Mouse (Mus musculus): ENCODE data around the gene Arid4a. TPM values are rescaled to one million over a fixed set of nuclear protein-coding genes. Genes with fewer than 3 reads are reported as not detected.
A peak's percentile ranks its signal among the peaks of the same experiment; 100 is the strongest.

Arid4a gene
- polyA plus RNA-seq, 1 experiment from 2014 or later = 22.4 TPM

DNA sequence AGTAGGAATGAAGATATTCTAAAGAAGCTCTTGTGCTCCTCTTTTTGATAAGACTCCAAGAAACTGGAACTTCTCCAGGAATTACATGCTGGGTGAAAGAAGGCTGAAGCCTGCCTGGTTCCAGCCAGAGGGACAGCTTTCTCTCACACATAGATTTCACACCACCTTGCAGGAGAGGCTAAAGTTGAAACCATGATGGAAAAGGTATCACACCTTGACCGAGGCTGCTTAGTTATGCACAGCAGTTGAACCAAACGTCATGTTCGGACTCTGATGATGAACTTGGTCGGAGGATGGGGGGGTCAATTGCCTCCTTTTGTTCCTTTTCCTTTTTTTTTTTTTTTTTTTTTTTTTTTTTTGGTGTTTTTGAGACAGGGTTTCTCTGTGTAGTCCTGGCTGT, 42.0 kb upstream of the Arid4a start:
- Histone ChIP-seq H3K9me3 (ENCODE audit: control insufficient read depth, low read length) (no peaks in the 10 kb centered on the region), H3K27ac (replicated peaks) (no peak overlapping the region; the same call in 1 of the 2 replicates), H3K27me3 (ENCODE audit: control insufficient read depth, insufficient read depth, low read length) (no peaks in the 10 kb centered on the region), H3K4me3 (ENCODE audit: low read depth, low read length) (0 out of 2 replicates have a peak overlapping the region, but pooled peaks have one; percentile 92), H3K9ac (ENCODE audit: low read length) (no peak overlapping the region), H3K36me3 (ENCODE audit: control insufficient read depth, insufficient read depth, low read length) (no peaks in the 10 kb centered on the region), H3K4me2 (replicated peaks; ENCODE audit: low read depth) (no peak overlapping the region; the same call in 1 of the 2 replicates), H3K4me1 (replicated peaks; ENCODE audit: control insufficient read depth, insufficient read depth) (no peaks in the 10 kb centered on the region)
- WGBS = 81% methylated on average over 4 of the region's 4 CpGs
- DNase-seq (ENCODE audit: low spot score) (no peak), ATAC-seq (ENCODE audit: low FRiP score, low TSS enrichment) (no peak)
- TF ChIP-seq EP300 (optimal IDR thresholded peaks at IDR 0.05) (no peak), CTCF (IDR thresholded peaks at IDR 0.05; ENCODE audit: low read depth) (no peak)

DNA sequence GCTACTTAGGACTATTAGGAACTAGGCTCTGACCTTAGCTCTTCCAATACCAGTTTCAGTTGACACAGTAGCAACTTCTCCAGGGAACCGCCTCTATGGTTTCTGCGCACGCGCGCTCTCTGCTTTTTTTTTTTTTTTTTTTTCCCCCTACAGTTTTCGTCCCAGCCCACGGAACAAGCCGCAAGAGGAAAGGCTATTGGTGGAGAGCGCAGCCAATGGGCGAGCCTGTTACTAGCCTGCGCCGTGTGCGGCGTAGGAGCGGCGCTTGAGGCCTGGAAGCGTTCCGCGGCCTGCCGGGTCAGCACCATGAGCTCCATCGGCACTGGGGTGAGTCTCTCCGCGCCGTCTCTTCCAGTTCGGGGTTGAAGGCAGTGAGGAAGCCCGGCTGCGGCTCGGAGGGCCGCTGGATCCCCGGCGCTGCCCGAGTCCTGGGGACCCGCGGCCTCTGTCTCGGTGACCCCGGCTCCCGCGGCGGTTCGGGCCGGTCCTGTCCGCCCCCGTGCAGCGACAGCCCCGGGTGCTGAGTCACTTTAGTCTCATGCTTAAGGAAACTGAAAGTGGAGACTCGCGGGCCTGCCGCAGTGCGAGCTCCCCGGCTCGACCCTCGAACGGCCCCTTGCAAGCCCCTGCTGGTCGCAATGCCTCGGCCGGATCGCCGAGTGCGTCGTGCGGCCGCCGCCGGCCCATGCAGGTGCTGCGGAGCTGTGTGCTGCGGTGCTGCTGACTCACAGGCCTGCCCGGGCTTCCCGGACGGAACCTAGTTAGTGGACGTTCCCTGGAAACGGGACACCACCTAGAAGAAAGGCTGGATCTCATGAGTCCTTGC, 41.1 kb upstream of the Arid4a start, which contains the start of gene Psma3:
Gene Psma3, plus strand, starts transcription at position 181 of the 826 bp plus-strand sequence.
- peak within 1 kb of the TSS; percentile 92 for H3K4me3 ChIP-seq (ENCODE audit: low read depth, low read length)
- under 1% methylated on average over 70 of the region's 71 CpGs for WGBS
- H3K9ac ChIP-seq (ENCODE audit: low read length) = peak within 1 kb of the TSS; percentile 97
- H3K36me3 ChIP-seq (ENCODE audit: control insufficient read depth, insufficient read depth, low read length) = no peaks in the 10 kb centered on the region
- H3K9me3 ChIP-seq (ENCODE audit: control insufficient read depth, low read length) = no peaks in the 10 kb centered on the region
- ATAC-seq (ENCODE audit: low FRiP score, low TSS enrichment) (peak; percentile 99), DNase-seq (ENCODE audit: low spot score) (peak; percentile 93)
- H3K27ac ChIP-seq (replicated peaks) = peak within 1 kb of the TSS; percentile 99
- peak within 1 kb of the TSS; percentile 62 for H3K4me2 ChIP-seq (replicated peaks; ENCODE audit: low read depth)
- H3K27me3 ChIP-seq (ENCODE audit: control insufficient read depth, insufficient read depth, low read length) = no peaks in the 10 kb centered on the region
- H3K4me1 ChIP-seq (replicated peaks; ENCODE audit: control insufficient read depth, insufficient read depth) = no peaks in the 10 kb centered on the region
- no peak for TF ChIP-seq EP300 (optimal IDR thresholded peaks at IDR 0.05)
- TF ChIP-seq CTCF (IDR thresholded peaks at IDR 0.05; ENCODE audit: low read depth) = peak; percentile 47; the same call in 1 of the 2 replicates

DNA sequence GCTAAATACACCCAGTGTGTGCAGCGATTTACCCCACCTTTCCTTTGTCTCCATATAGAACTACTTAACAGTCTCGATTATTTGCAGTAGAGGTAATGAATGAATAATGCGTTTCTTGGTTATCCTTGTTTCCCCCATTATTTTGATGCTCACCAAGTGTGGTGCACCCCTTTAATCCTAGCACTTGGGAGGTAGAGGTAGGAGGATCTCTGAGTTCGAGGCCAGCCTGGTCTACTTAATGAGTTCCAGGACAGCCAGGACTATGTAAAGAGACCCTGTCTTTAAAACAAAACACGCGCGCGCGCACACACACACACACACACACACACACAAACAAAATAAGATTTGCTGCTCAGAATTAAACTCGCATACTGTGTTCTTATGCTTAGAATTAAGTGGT, 40.4 kb upstream of the Arid4a start:
- 14% methylated on average over 10 of the region's 10 CpGs for WGBS
- peak overlapping the region; percentile 97 for H3K9ac ChIP-seq (ENCODE audit: low read length)
- ATAC-seq (ENCODE audit: low FRiP score, low TSS enrichment) = no peak
- peak overlapping the region; percentile 99 for H3K27ac ChIP-seq (replicated peaks)
- peak overlapping the region; percentile 62 for H3K4me2 ChIP-seq (replicated peaks; ENCODE audit: low read depth)
- no peaks in the 10 kb centered on the region for H3K27me3 ChIP-seq (ENCODE audit: control insufficient read depth, insufficient read depth, low read length)
- H3K4me3 ChIP-seq (ENCODE audit: low read depth, low read length) = peak overlapping the region; percentile 92
- TF ChIP-seq EP300 (optimal IDR thresholded peaks at IDR 0.05) (no peak), CTCF (IDR thresholded peaks at IDR 0.05; ENCODE audit: low read depth) (no peak)
- H3K36me3 ChIP-seq (ENCODE audit: control insufficient read depth, insufficient read depth, low read length) = no peaks in the 10 kb centered on the region
- H3K9me3 ChIP-seq (ENCODE audit: control insufficient read depth, low read length) = no peaks in the 10 kb centered on the region
- no peaks in the 10 kb centered on the region for H3K4me1 ChIP-seq (replicated peaks; ENCODE audit: control insufficient read depth, insufficient read depth)
- DNase-seq (ENCODE audit: low spot score) = no peak

DNA sequence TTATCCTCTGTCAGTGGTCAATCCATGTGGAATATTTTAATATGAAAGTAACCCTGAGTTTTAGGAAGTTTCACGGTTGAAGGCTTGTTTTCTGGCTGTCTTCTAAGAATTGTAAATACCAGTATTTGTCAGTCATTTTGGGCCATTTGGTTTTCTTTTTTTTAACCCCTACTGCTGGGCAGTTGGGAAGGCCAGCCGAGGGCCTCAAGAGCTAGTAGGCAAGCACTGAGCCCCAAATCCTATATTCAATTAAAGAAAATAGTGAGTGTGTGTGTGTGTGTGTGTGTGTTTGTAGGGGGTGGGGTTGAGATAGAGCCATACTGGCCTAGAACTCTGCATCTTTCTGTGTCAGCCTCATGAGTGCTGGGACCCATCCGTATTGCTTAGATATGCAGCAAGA, 39.9 kb upstream of the Arid4a start:
- ATAC-seq (ENCODE audit: low FRiP score, low TSS enrichment) (no peak), DNase-seq (ENCODE audit: low spot score) (no peak)
- H3K4me1 ChIP-seq (replicated peaks; ENCODE audit: control insufficient read depth, insufficient read depth) = no peaks in the 10 kb centered on the region
- peak overlapping the region; percentile 92 for H3K4me3 ChIP-seq (ENCODE audit: low read depth, low read length)
- H3K9me3 ChIP-seq (ENCODE audit: control insufficient read depth, low read length) = no peaks in the 10 kb centered on the region
- peak overlapping the region; percentile 62 for H3K4me2 ChIP-seq (replicated peaks; ENCODE audit: low read depth)
- no peaks in the 10 kb centered on the region for H3K27me3 ChIP-seq (ENCODE audit: control insufficient read depth, insufficient read depth, low read length)
- no peaks in the 10 kb centered on the region for H3K36me3 ChIP-seq (ENCODE audit: control insufficient read depth, insufficient read depth, low read length)
- H3K9ac ChIP-seq (ENCODE audit: low read length) = no peak overlapping the region
- no peak for TF ChIP-seq CTCF (IDR thresholded peaks at IDR 0.05; ENCODE audit: low read depth)
- no peak overlapping the region for H3K27ac ChIP-seq (replicated peaks)
- WGBS = 46% methylated on average over 3 of the region's 3 CpGs

DNA sequence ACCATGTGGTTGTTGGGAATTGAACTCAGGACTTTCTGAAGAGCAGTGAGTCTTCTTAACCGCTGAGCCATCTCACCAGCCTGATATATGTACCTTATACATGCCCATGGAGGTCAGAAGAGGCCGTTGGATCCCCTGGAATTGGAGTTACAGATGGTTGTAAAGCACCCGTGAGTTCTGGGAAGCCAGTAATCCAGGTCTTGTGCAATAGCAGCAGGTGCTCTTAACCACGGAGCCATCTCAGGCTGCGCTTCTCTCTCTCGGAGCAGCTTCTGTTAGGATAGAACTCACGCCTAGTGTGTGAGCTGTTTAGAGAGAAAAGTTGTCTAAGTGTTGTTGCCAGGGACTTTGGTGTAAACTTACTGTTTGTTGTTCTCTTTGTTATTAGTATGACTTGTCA, 37.4 kb upstream of the Arid4a start:
- no peak for ATAC-seq (ENCODE audit: low FRiP score, low TSS enrichment)
- 83% methylated on average over 7 of the region's 7 CpGs for WGBS
- Histone ChIP-seq H3K4me1 (replicated peaks; ENCODE audit: control insufficient read depth, insufficient read depth) (no peaks in the 10 kb centered on the region), H3K4me3 (ENCODE audit: low read depth, low read length) (no peak overlapping the region), H3K9me3 (ENCODE audit: control insufficient read depth, low read length) (no peaks in the 10 kb centered on the region), H3K36me3 (ENCODE audit: control insufficient read depth, insufficient read depth, low read length) (no peaks in the 10 kb centered on the region), H3K4me2 (replicated peaks; ENCODE audit: low read depth) (no peak overlapping the region), H3K9ac (ENCODE audit: low read length) (no peak overlapping the region), H3K27ac (replicated peaks) (no peak overlapping the region), H3K27me3 (ENCODE audit: control insufficient read depth, insufficient read depth, low read length) (no peaks in the 10 kb centered on the region)
- DNase-seq (ENCODE audit: low spot score) = no peak
- TF ChIP-seq CTCF (IDR thresholded peaks at IDR 0.05; ENCODE audit: low read depth) = no peak
- no peak for TF ChIP-seq EP300 (optimal IDR thresholded peaks at IDR 0.05)

All from stomach, postnatal 0 days (tissue).